Mouse (Mus musculus): ENCODE measurements at regions not wholly inside any gene's neighbourhood (a gene's known extent, or its start where the extent isn't known, plus 50 kb on each side); places are given as distances from the start of the nearest gene placed in this dataset.

DNA sequence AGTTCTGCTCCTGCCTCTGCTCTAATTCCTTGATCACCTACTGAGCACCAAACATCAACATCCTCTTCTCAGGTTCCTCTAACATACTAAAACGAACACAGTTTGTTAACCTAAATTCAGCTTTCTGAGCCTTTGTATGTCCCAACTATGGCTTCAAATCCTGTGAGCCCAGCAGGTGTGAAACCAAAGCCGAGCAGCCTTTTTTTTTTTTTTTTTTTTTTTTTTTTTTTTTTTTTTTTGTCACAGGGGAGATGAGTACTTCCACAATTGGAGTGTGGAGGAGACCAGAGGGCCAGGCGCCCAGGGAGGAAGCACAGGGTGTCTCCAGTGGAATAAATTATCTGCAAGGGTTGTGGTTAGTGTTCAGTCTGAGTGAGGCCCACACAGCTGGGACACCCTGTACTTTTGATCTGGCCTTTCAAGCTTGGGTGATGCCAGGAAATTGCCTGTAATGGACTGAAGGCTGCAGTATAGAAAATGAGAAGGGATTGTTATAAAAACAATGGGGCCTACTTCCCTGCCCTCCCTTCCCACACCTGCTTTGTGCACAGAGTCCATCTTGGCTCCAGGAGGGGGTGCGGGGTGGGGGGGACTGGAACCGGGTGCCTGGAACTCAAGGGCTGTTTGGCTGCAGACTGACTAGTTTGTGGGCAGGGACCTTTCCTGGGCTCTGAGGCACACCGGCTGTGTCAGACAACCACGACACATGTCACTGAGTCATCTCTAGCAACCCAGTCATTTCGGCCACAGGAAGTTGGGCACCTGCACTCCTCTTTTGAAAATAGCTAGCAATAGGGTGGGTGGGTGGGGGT lies 341.5 kb upstream of the Id2 start:
- TF ChIP-seq CTCF (IDR thresholded peaks at IDR 0.05; ENCODE audit: borderline replicate concordance, insufficient read depth, low read depth, low read length), result no peak
- TF ChIP-seq POLR2A (IDR thresholded peaks at IDR 0.05; ENCODE audit: borderline replicate concordance, insufficient read depth, low read length), result no peak
